Mouse (Mus musculus): ENCODE measurements around the gene Ptprn2.

Gene Ptprn2

DNA sequence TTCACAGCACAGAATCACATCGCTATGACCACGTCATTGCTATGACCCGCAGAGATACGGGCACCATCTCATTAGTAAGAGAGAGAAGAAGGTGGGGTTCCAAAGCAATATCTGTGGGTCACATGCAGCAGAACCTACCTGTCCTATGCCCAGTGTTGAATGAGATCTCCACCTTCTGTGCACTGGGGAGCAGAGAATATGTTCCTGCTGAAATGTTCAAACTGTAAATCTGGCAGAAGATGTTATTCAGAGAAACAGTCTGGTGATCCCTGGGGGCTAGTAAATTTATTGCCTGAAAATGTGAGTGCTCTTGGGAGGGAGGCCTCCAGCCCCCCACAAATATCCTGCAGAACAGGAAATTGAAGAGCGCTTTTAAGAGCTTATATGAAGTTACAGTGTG lies 490.0 kb downstream of the Ptprn2 start:
- DNase-seq (ENCODE audit: low read depth, low spot score), result no peak

DNA sequence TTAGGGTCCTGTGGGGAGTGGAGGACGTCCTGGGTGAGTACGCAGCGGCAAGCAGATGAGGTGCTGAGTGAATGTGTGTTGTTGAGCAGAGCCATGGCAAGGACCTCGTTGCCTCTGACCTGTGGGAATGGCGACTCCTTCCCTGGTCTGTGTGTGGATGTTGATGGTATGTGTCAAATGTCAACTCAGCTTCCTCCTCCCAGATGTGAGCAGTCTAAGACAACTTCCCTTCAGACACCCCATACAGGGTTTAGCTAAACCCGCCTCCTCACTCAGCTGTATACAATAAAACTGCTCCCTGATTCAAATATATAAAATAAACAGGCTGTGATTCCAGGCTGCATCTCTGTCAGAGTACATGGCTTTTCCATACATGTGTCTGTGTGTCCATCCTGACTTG lies 491.5 kb downstream of the Ptprn2 start:
- no peak for DNase-seq (ENCODE audit: low read depth, low spot score)

DNA sequence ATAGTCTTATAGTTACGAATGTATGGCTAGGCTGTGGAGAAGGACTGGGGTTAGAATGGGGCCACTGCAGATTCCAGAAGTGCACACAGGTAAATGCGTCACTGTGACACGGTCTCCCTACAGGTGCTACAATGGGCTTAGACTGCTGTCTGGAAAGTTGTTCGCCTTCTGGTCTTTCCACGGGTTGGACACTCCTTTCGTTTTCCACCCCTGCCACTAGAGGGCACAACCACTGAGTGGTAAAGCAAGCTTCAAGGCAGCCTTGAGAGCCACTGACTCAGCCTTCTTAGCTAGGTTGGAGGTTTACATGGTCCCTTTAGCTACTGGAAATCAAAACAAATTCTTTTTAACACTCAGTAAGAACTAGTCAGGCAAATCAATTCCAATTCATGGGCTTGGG lies 492.7 kb downstream of the Ptprn2 start:
- no peak for DNase-seq (ENCODE audit: low read depth, low spot score)

DNA sequence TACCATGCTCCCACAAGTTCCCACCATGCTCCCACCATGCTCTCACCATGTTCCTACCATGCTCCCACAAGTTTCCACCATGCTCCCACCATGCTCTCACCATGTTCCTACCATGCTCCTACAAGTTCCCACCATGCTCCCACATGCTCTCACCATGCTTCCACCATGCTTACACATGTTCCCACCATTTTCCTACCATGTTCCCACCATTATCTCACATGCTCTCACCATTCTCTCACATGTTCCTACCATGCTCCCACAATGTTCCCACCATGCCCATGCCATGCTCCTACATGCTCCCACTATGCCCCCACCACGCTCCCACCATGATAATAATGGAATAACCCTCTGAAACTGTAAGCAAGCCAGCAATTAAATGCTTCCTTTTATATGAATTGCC lies 495.8 kb downstream of the Ptprn2 start:
- DNase-seq (ENCODE audit: low read depth, low spot score), result no peak

DNA sequence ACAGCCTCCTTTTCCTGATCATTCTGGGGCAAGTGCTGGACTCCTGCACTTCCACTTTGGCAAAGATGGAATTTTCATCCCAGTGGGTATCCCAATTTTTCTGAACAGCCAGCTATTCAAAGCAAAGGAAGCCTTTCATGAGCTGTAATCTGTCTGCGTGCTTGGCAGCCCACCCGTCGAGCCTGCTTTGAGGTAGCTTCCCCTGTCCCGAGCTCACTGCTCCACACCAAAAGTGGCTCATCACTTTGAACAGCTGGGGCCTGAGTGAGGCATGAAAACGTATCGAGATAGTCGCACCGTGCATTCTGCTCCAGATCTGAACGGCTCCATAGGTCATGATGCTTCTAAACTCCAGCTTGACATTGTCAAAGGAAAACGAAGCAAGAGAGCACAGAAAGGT lies 503.6 kb downstream of the Ptprn2 start:
- DNase-seq (ENCODE audit: low read depth, low spot score), result no peak

DNA sequence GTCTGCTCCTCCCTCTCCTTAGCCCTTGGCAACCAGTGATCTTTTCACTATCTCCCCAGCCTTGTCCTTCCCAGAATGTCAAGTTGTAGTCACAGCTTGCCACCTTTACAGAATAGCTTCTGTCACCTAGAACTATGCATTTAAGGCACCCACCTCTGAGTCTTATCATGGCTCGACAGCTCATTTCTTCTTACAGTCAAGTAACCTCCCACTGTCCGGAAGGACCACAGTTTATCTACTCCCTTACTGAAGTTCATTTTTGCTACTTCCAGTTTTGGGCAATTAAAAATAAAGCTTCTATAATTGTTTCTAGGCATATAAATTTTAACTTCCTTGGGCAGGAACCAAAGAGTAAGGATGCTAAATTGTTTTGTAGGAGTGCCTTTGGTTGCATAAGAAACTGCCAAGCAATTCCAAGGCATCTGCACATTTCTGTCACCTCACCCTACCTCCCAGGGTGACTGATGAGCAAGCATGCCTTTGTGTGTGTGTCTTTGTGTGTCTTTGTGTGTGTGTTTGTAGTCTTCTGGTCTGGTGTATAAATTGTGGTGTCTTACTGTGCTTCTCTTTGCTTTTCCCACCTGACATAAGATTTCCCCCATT lies 516.1 kb downstream of the Ptprn2 start:
- DNase-seq (ENCODE audit: low read depth, low spot score), result no peak

DNA sequence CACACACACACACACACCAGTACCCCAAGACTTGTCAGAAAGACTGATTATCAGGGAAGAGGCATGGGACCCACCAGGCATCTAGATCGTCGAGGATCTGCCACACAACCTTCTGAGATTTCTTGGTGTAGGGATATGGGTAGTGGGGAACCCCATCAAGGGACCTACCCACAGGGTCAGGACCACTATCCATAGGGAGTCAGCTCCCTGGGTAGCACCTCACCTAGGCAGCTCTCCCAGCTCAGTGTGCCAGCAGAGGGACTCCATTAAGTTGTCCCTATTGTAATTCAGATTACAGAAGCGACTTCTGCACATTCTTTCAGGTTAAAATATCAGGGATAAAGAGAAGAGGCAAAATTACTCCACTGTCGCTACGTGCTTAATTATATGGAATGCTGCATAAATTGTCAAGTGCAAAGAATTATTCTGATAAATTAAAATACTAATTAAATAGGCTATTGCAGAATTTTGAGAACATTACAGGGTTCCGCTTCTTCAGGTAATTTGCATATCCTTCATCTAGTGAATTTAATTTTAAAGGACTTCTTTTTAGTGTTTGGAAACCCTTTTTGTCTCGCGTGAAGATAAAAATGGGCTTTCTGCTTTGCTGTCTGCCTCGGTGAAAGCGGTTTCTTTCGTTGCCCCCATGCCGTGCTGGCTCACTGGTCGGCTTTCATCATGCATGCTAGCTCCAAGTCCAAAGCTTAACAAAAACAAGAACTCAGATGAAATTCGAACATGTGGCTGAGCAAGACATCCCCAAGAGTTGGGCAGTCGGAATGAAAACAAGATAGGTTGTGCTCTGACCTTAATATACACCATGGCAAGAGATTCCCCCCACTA lies 531.5 kb downstream of the Ptprn2 start:
- DNase-seq (ENCODE audit: low read depth, low spot score), result no peak

DNA sequence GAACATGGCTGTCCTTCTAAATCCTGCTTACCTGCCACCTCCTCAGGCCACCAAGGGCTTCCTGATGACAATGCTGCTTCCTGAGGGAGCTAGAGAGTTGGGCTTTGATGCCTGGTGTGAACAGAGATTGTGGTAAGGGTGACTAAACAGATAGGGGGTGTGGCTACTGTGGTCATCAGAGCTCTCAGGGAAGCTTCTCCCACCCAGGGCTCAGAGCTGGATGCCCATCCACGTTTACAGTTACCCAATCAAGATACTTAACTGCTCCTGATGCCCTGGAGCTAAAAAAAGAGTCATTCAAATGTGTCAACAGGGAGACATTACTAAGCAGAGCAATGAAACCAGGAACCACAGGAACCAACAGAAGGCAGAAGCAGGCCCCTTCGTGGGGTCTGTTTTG lies 532.4 kb downstream of the Ptprn2 start:
- no peak for DNase-seq (ENCODE audit: low read depth, low spot score)

DNA sequence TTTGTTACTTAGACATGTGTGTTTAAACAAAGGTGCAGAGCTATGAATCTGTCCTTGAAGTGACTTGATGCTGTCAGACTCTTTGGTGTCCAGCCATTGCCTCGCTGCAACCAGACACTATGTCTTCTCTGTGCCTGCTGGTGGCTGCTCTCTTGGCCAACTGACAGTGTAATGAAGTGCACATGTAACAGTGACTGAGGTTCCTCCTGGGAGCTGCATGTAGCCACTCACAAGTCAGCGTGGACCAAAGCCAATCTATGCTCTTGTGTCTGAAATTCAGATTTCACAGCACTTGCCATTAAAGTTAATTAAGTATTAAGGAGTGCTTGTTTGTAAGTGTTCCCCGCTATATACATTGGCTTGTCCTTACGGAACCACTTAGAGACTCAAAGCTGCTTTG lies 537.7 kb downstream of the Ptprn2 start:
- DNase-seq (ENCODE audit: low read depth, low spot score), result no peak

DNA sequence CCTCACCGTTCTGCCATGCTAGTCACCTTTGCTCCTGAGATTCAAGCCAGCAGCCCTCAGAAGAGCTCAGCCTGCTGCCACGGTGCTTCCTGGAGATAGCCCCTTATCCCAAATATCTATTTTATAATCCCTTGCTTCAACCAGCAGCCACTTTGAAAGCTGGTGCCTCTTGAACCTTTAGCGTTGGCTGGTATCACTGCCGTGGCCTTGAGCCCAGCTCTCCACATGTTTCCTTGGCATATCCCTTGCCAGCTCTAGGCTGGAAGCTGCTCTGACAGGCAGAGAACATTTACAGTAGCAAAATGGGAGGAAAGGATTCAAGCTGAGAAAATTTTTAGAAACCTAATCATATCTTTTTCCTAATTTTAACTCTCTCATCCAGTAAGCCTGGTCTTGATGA lies 539.4 kb downstream of the Ptprn2 start:
- no peak for DNase-seq (ENCODE audit: low read depth, low spot score)

DNA sequence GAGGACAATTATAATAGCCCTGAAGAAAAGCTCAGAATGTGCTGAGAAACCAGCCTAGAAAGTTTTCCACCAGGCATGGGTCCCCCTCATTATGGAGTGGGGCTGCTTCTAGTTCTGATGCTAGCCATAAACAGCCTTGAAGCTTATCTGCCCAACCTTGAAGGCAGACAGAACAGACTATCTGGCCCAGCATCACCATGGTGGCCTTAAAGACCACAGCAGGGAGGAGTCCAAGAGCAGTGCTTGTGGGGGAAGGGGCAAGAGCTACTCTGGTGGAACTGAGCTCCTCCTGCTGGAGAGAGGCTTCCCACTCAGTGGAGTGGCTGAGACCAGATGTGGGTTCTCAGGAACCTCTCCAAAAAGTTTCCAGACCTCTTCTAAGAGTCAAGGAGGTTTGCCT lies 540.2 kb downstream of the Ptprn2 start:
- no peak for DNase-seq (ENCODE audit: low read depth, low spot score)

DNA sequence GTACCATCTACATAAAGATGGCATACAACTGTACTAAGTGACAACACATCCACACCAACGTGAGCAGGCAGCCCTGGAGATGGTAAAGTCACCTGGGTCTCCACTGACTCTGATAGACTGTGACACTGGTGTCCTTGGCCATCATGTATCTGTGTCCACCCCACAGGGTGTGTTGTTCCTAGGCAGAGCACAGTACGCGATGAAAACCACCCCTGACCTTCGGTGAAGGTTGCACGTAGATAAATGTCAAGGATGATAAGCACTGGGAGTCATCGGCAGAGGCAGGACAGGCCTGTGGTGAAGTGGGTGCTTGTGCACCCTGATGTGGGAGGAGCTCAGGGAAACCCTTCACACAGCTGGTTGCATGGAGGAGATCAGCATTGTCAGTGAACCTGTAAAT lies 541.8 kb downstream of the Ptprn2 start:
- DNase-seq (ENCODE audit: low read depth, low spot score), result no peak

DNA sequence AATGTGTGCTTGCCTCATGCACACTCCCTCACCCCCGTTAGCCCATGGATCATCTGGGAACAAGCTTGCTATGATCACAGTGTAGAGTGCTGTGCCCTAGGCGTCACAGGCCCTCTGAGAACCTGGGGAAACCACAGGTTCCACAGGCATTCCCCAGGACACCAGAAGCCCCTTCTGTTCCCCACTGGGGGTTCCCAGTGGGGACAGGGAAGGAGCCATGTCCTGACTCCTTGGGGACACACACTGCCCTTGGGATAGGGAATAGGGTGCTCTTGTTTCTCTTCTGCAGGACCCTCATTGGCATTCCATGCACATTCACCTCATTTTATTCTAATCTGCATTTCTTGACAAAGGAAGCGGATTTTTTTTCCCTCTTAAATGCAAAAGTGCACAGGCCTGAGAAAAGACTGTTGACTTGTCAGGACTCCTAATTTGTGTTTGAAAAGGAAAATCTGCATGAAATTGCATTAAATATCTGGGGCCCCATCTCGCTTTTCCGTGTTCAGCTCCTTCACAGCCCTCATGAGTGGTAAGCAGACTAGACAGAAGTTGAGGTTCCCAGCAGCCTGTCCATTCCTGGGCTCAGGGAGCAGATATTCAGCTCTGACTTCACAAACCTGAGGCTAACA lies 542.9 kb downstream of the Ptprn2 start:
- DNase-seq (ENCODE audit: low read depth, low spot score), result no peak

DNA sequence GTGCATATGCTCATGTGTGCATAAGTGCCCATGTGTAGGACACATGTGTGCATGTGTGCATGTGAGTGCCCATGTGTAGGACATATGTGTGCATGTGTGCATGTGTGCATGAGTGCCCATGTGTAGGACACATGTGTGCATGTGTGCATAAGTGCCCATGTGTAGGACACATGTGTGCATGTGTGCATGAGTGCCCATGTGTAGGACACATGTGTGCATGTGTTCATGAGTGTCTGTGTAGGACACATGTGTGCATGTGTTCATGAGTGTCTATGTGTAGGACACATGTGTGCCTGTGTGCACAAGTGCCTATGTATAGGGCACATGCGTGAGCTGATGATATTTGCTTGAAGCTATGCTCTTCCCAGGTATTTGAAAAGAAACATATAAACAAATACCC lies 547.7 kb downstream of the Ptprn2 start:
- no peak for DNase-seq (ENCODE audit: low read depth, low spot score)

DNA sequence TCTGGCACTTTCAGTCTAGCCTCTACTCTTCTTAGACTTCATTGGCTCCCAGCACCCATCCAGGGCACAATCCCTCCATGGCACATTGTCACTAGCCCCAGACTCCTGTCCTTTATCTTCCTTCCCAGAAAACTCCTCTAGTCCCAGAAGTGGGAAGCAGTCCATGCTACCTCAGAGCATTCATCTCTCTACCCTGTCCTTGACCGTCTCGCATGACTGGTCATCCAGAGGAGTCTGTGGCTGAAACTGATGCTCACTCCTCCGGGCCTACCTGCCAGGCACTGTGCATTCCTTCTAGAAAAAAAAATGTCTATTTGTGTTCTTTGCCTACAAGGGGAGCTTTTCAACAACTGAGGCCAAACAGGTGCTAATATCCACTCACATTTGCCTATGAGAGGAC lies 549.0 kb downstream of the Ptprn2 start:
- no peak for DNase-seq (ENCODE audit: low read depth, low spot score)

DNA sequence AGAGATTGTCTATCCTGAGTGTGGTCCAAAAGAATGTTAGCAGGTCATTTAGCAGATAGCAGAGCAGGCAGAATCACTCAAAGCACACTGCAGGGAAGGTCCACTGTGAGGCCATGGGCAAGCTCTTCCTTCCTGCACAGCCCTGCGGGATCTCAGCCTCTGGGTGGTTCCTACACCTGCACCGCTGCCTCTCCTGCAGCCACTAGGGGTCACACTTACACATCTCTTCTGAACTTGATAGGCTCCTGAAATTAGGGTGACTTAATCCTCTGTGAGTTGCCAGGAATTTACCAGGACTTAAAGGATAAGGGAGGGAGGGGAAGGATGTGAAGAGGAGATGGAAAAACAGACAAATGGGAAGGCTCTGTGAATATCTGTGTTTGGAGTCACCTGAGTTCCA lies 549.7 kb downstream of the Ptprn2 start:
- DNase-seq (ENCODE audit: low read depth, low spot score), result no peak

DNA sequence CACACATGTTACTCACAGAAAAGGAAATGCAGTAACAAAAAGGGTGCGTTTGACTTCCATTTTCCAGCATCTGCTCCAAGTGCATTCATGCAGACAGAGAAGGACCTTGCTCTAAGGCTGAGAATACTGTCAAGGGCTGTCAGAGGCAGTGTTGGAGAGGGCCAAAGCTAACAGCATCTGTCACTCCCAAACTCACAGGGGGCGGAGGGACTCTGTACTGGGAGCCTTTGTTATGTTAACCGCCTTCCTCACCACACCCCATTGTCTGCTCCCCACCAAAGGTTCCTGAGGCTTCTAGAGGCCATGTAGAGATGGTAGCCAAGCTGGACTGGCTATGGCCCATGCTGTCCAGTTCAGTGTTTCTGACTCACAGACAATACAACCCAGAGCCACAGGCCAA lies 553.9 kb downstream of the Ptprn2 start:
- no peak for DNase-seq (ENCODE audit: low read depth, low spot score)

DNA sequence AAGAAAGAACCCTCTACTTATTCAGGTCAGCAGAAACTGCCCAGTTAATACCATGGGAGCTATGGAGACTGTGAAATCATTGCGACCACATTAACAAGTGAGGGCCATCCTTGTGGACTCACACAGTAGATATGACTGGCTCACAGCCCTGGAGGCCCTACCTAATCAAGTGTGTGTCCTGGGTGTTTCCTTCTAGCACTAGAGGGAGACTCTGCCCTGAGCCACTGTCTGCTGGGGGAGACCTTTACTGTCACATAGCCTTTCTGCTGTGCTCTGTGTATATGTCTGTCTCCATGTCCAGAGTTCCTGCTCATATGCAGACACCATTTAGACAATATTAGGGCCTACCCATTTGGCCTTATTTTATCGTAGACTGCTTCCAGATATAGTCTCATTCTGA lies 555.9 kb downstream of the Ptprn2 start:
- no peak for DNase-seq (ENCODE audit: low read depth, low spot score)

DNA sequence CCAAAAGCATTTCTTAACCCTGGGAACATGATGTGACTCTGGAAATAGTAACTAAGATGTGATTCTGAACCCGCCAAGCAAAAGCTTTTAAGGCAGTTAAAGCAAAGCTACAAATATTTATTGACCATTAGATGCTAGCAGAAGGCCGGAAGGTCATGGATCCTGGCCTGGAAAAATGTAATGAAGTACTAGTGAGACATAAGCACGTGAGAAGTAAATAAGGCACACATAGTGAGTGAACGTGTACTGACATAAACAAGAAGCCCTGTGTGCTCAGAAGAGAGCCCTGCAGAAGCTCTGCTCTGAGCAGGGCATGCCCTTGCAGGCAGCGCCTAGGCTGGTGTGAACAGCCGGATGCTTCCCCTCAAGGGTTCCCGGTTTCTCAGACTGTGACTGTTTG lies 557.2 kb downstream of the Ptprn2 start:
- DNase-seq (ENCODE audit: low read depth, low spot score), result no peak

DNA sequence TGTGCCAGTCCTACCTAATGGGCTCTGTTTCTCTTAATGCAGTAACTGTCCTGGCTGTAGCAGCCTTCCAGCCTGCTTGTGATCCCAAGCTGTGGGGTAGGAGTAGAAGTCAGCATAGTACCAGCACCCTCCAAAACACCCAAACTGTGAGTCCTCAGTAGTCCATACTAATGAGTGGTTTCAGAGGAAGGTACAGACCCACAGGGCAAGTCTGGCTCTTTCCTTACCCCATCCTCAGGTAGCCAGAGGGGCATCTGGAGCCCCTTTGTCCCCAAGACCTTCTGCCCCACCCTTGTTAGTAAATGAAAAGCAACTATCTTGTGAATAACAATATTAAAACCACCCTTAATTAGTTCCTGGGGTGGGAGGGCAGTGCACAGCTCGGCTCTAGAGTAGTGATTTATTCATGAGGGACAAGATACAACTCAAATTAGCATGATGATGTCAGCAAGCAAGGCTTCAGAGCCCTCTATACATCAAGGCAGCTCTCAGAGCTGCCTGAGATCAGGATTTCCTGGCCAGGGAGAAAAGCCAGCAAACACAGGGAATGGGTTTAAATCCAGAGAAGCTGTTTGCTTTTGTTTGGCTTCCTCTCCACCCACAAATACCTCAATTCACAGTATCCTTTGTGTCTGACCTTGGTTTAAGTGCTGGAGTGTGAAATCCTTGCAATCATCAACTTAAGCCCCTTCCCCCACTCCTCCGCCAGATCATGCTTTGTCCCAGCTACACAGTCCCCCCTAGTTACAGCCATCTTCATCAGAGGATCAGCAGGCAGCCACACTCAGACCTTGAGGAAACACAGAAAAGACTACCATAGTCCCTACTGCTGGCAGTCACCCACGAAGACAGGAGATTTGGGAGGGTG lies 562.1 kb downstream of the Ptprn2 start:
- DNase-seq (ENCODE audit: low read depth, low spot score), result no peak

DNA sequence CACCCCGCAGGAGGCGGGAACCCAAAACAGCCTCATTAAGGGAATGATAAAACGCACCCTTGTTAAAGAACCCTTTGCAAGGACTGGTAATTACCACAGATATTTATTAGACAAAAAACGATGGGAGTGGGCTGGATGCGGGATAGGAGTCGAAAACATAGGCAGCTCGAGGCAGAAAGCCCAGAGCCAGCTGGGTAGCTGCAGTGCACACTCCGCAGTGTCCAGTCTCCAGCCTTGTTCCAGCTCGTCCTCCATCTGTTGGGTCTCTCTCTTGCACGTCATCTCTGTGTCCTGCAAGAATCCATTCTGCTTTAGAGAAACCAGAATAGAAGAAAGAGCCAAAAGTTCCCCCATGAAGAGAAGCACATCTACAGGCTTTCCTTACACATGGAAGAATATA lies 564.3 kb downstream of the Ptprn2 start:
- DNase-seq (ENCODE audit: low read depth, low spot score), result no peak

DNA sequence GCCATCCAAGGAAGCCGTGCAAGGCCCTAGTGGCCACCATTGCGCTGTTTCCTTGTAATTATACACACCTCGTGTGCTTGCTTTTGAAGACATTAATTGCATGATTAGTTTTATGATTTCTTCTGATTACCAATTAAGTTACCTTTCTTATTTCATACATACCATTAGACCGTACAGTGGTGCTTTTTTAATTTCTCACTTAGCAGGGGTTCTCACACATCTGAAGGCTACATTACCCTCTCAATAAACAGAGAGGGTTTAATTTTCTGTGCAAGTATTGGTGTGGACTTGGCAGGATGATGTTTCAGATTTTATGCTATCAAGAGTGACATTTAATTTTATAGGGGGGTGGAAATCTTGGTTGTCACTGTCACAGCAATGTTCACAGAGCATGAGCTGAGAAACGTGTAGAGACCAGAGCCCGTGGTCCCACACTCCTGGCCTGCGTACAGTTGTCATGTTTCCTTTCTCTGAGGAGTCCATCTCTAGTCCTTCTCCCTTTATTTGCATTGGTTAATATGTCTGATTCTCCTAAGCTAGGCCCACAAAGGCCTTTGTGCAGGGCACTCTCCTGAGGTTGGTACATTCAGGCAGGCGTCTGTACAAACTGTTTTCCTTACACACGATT lies 567.8 kb downstream of the Ptprn2 start:
- no peak for DNase-seq (ENCODE audit: low read depth, low spot score)
